Mouse (Mus musculus): ENCODE results near the gene 4930412O13Rik. TPM values are rescaled to one million over a fixed set of nuclear protein-coding genes. Genes with fewer than 3 reads are reported as not detected.
A peak's percentile ranks its signal among the peaks of the same experiment; 100 is the strongest.

The 4930412O13Rik gene
- polyA plus RNA-seq, 1 experiment from 2014 or later: not detected

DNA sequence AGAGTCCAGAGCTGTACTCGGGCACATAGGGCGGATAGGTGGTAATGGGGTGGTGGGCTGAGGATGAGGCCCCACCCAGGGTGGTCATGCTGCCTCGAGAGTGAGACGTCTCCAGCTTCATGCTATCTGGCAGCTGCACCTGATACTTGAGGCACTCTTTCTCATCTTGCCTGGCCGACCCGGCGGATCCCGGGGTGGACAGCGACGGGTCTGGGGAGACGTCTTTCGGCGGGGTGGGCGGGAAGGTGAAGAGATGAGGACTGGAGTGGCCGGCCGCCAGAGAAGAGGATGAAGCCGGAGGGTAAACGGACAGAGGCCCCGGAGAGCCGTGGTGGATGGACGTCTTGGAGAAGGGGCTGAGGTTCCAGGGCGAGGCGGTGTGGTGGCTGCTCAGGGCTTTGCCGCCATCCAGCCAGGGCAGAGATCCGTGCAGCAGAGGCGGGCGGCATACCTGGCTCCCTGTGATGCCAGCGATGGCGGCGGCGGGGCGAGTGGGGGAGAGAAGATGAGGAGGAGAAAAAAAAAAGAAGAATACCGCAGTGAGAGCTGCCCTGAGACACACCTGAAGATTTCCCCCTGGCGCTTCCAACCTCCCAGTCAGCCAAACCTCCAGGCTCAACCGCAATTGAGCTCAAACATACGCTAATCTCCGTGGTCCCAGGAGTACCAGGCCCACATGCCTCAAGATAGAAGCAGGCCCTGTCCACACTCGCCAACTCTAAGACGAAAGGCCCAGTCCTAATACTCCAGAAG, 6.4 kb upstream of the 4930412O13Rik start:
- Histone ChIP-seq H3K27ac (no peak overlapping the region), H3K4me3 (peak overlapping the region; percentile 48), H3K36me3 (no peaks in the 10 kb centered on the region), H3K9me3 (no peaks in the 10 kb centered on the region), H3K9ac (no peak overlapping the region), H3K27me3 (peaks cover 88% of the 10 kb centered on the region), H3K4me1 (peaks cover 34% of the 10 kb centered on the region), H3K4me2 (0 out of 2 replicates have a peak overlapping the region, but pooled peaks have one; percentile 11)
- WGBS: 14% methylated on average over 36 of the region's 39 CpGs
- ATAC-seq (ENCODE audit: insufficient number of reproducible peaks, low FRiP score, low TSS enrichment, low read depth): no peak

- peak overlapping the region; percentile 48 for H3K4me3 ChIP-seq
- 12% methylated on average over 4 of the region's 4 CpGs for WGBS
- peaks cover 88% of the 10 kb centered on the region for H3K27me3 ChIP-seq
- no peaks in the 10 kb centered on the region for H3K9me3 ChIP-seq
- H3K4me1 ChIP-seq: peaks cover 39% of the 10 kb centered on the region
- no peaks in the 10 kb centered on the region for H3K36me3 ChIP-seq
- H3K27ac ChIP-seq: no peak overlapping the region
- no peak overlapping the region for H3K9ac ChIP-seq
- 0 out of 2 replicates have a peak overlapping the region, but pooled peaks have one; percentile 11 for H3K4me2 ChIP-seq
- ATAC-seq (ENCODE audit: insufficient number of reproducible peaks, low FRiP score, low TSS enrichment, low read depth): no peak
Measured at GRCm38 (mm10) chr2:9875220-9875619, 5.8 kb upstream of the 4930412O13Rik start.

DNA sequence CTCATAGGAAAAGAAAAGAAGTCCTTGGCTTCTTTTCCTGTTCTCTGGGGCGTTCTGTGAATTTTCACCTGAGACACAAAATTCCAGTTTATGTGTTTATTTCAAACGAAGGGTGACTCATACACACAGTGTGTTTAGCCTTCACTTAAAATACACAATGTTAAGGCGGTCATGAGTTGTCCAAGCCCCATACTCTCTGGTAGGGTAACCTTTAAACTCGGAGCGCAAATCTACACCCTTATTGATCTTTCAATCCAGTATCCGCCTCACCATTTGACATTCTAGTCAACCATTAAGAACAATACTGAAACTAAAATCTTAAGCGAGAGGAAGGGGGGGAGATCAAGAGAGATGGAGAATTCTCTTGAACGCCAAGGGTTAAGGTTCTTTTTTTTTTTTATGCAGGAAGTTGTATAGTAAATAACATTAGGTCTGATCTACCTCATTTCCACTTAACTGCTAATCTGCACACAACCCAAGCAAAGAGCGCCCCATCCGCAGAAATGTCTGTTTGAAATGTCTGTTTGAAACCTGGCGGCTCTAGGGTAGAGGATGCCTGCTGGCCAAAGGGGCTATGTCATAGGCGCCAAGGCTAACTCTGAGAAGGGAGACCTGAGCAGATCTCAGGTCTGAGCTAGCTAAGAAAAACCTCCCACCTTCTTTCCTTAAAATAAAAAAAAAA, 5.2 kb upstream of the 4930412O13Rik start:
- H3K36me3 ChIP-seq: no peaks in the 10 kb centered on the region
- H3K27ac ChIP-seq: no peak overlapping the region
- WGBS: 30% methylated on average over 12 of the region's 12 CpGs
- no peaks in the 10 kb centered on the region for H3K9me3 ChIP-seq
- H3K4me3 ChIP-seq: peak overlapping the region; percentile 48
- 0 out of 2 replicates have a peak overlapping the region, but pooled peaks have one; percentile 11 for H3K4me2 ChIP-seq
- no peak for ATAC-seq (ENCODE audit: insufficient number of reproducible peaks, low FRiP score, low TSS enrichment, low read depth)
- H3K4me1 ChIP-seq: peaks cover 42% of the 10 kb centered on the region
- H3K27me3 ChIP-seq: peaks cover 88% of the 10 kb centered on the region
- no peak overlapping the region for H3K9ac ChIP-seq

- Histone ChIP-seq H3K4me1 (peaks cover 52% of the 10 kb centered on the region), H3K4me2 (peak overlapping the region; percentile 93), H3K9me3 (no peaks in the 10 kb centered on the region), H3K9ac (0 out of 2 replicates have a peak overlapping the region, but pooled peaks have one; percentile 26), H3K36me3 (no peaks in the 10 kb centered on the region), H3K27ac (0 out of 2 replicates have a peak overlapping the region, but pooled peaks have one; percentile 59), H3K4me3 (peak overlapping the region; percentile 48), H3K27me3 (peaks cover 88% of the 10 kb centered on the region)
- ATAC-seq (ENCODE audit: insufficient number of reproducible peaks, low FRiP score, low TSS enrichment, low read depth): no peak
- WGBS: 6% methylated on average over 31 of the region's 31 CpGs
Measured at GRCm38 (mm10) chr2:9876621-9877325, 4.3 kb upstream of the 4930412O13Rik start.

- Histone ChIP-seq H3K36me3 (no peaks in the 10 kb centered on the region), H3K27ac (peak overlapping the region; percentile 59; the same call in 1 of the 2 replicates), H3K27me3 (peaks cover 87% of the 10 kb centered on the region), H3K9me3 (no peaks in the 10 kb centered on the region), H3K4me2 (peak overlapping the region; percentile 93), H3K4me1 (peaks cover 57% of the 10 kb centered on the region), H3K4me3 (peak overlapping the region; percentile 48), H3K9ac (0 out of 2 replicates have a peak overlapping the region, but pooled peaks have one; percentile 26)
- under 1% methylated on average over 35 of the region's 35 CpGs for WGBS
- ATAC-seq (ENCODE audit: insufficient number of reproducible peaks, low FRiP score, low TSS enrichment, low read depth): no peak
Measured at GRCm38 (mm10) chr2:9877326-9877690, 3.7 kb upstream of the 4930412O13Rik start.

DNA sequence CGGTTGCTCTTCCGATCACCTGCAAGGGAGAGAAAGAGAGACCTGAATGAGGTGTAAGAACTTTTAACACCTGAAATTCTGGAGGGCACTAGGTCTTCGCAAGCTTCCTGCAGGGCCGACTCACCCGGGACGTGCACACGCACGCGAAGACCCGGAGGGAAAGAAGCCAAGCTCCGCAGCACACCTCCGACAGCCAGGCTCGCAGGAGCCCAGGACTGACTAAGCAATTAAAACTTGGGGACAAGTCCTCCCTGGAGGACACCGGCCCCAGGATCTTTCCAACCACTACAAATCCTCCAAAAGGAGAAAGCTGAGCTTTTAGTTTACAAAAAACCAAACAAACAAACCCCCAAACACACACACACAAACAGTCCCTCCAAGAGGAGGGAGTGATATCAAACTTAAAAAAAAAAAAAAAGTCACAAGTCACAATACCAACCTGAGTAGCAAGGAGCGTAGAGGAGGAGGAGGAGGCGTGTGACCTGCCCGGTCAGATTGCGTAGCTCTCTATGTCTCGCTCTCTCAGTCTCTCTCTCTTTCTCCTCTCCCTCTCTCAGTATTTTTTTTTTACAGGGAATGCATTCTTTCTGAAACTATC, 3.0 kb upstream of the 4930412O13Rik start:
- Histone ChIP-seq H3K4me3 (peak overlapping the region; percentile 48), H3K4me2 (peak overlapping the region; percentile 93), H3K27ac (peak overlapping the region; percentile 61), H3K9ac (no peak overlapping the region), H3K27me3 (peaks cover 87% of the 10 kb centered on the region), H3K9me3 (no peaks in the 10 kb centered on the region), H3K4me1 (peaks cover 65% of the 10 kb centered on the region), H3K36me3 (no peaks in the 10 kb centered on the region)
- no peak for ATAC-seq (ENCODE audit: insufficient number of reproducible peaks, low FRiP score, low TSS enrichment, low read depth)
- WGBS: under 1% methylated on average over 19 of the region's 19 CpGs

DNA sequence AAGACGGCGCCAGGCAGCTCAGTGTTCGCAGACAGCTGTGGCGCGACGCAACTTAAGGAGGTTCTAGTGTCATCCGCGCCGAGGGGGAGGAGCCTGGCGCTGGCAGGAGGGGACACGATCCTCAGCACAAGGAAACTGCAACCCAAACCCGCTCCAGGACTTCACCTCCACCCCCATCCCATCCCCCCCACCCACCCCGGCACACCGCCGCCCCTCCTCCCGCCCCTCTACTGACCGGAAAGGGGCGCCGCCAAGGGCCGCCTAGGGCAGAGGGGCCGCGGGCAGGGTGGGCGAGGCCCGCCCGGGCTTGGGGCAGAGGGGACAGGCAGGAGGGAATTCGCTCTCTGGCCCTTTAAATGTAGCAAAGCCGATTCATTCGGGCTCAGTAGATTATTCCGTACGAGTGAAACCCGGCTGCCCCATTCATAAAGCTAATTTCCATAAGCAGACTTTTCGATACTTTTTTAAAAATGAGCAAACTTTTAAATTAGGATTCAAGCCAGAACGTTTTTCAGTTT, 2.4 kb upstream of the 4930412O13Rik start:
- Histone ChIP-seq H3K4me2 (peak overlapping the region; percentile 93), H3K36me3 (no peaks in the 10 kb centered on the region), H3K27ac (peak overlapping the region; percentile 77), H3K4me1 (peaks cover 70% of the 10 kb centered on the region), H3K4me3 (peak overlapping the region; percentile 48), H3K9me3 (no peaks in the 10 kb centered on the region), H3K27me3 (peaks cover 89% of the 10 kb centered on the region), H3K9ac (no peak overlapping the region)
- no peak for ATAC-seq (ENCODE audit: insufficient number of reproducible peaks, low FRiP score, low TSS enrichment, low read depth)
- WGBS: under 1% methylated on average over 26 of the region's 33 CpGs

DNA sequence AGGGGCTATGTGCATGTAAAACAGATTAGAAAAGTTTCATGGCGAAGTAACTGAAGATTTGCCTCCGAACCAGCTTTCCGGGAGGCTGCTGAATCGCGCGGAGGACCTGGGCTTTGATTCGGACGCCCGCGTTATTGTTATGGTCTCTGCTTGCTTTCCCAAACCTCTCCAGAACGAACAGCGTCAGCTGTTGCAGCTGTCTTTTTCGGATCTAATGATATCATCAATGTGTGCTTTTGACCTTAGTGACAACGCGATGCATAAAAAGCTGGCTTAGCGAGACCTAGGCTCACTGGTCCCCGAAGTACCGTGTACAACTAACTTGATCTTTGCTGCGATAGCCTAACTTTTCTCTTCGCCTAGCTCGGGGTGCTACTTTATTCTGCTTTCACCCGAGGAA, 2.0 kb upstream of the 4930412O13Rik start:
- under 1% methylated on average over 22 of the region's 22 CpGs for WGBS
- Histone ChIP-seq H3K4me3 (peak overlapping the region; percentile 48), H3K27ac (peak overlapping the region; percentile 77), H3K4me2 (peak overlapping the region; percentile 93), H3K27me3 (peaks cover 89% of the 10 kb centered on the region), H3K4me1 (peaks cover 75% of the 10 kb centered on the region), H3K36me3 (no peaks in the 10 kb centered on the region), H3K9me3 (no peaks in the 10 kb centered on the region), H3K9ac (no peak overlapping the region)
- ATAC-seq (ENCODE audit: insufficient number of reproducible peaks, low FRiP score, low TSS enrichment, low read depth): no peak

- peak overlapping the region; percentile 48 for H3K4me3 ChIP-seq
- no peak overlapping the region for H3K9ac ChIP-seq
- ATAC-seq (ENCODE audit: insufficient number of reproducible peaks, low FRiP score, low TSS enrichment, low read depth): peak; percentile 88
- H3K4me1 ChIP-seq: peaks cover 75% of the 10 kb centered on the region
- peaks cover 89% of the 10 kb centered on the region for H3K27me3 ChIP-seq
- no peaks in the 10 kb centered on the region for H3K36me3 ChIP-seq
- WGBS: under 1% methylated on average over 21 of the region's 21 CpGs
- H3K4me2 ChIP-seq: peak overlapping the region; percentile 93
- H3K9me3 ChIP-seq: no peaks in the 10 kb centered on the region
- 0 out of 2 replicates have a peak overlapping the region, but pooled peaks have one; percentile 77 for H3K27ac ChIP-seq
Measured at GRCm38 (mm10) chr2:9879493-9879892, 1.6 kb upstream of the 4930412O13Rik start.

GRCm38 (mm10) chr2:9880271-9880670, 781 bp upstream of the 4930412O13Rik start:
- Histone ChIP-seq H3K4me1 (peaks cover 71% of the 10 kb centered on the region), H3K4me3 (no peak overlapping the region)

DNA sequence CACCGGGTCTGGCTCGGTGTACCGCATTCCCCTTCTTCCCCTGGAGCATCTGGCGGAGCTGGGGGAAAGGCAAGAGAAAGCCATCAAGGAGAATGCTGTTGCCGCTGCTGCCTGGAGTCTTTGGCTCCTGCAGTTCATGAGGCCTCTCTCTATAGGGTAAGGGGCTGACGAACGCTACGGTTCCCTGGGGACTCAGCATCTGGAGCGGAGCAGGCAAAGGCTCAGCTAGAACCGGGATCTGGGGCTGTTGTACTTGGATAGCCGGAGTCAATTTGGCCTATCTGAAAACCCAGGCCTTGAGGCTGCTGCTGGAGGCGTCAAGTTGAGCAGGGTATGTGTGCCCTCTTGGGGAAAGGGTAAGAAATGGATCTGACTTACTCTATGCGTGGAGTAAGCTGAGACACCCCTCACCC, 565 bp downstream of the 4930412O13Rik start:
- Histone ChIP-seq H3K27me3 (peaks cover 92% of the 10 kb centered on the region), H3K36me3 (no peaks in the 10 kb centered on the region), H3K4me3 (peak overlapping the region; percentile 32), H3K4me1 (peaks cover 71% of the 10 kb centered on the region), H3K9ac (no peak overlapping the region), H3K27ac (no peak overlapping the region), H3K4me2 (peak overlapping the region; percentile 51), H3K9me3 (no peaks in the 10 kb centered on the region)
- 2% methylated on average over 13 of the region's 13 CpGs for WGBS
- no peak for ATAC-seq (ENCODE audit: insufficient number of reproducible peaks, low FRiP score, low TSS enrichment, low read depth)

More at GRCm38 (mm10) chr2:9880271-9880670, 781 bp upstream of the 4930412O13Rik start:
- WGBS: 12% methylated on average over 11 of the region's 11 CpGs
- Histone ChIP-seq H3K27ac (no peak overlapping the region), H3K9ac (no peak overlapping the region), H3K9me3 (no peaks in the 10 kb centered on the region), H3K36me3 (no peaks in the 10 kb centered on the region), H3K27me3 (peaks cover 89% of the 10 kb centered on the region), H3K4me2 (no peak overlapping the region)
- ATAC-seq (ENCODE audit: insufficient number of reproducible peaks, low FRiP score, low TSS enrichment, low read depth): no peak

All from limb, embryonic 15.5 days (tissue).